Mouse (Mus musculus): Measurements from ENCODE around the gene Vsig10.

DNA sequence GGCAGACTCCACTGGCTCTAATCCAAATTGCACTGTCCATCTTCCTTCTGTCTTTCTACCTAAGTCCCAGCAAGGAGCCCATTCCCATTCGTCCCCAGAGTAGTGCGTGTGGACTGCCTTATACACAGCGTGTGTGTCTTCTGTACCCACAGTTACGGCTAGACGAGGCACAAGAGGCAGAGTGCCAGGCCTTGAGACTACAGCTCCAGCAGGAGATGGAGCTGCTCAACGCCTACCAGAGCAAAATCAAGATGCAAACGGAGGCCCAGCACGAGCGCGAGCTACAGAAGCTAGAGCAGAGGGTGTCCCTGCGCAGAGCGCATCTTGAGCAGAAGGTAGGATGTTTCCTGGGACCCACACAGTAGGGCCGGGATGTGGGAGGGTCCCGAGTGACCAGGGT, 46.9 kb upstream of the Vsig10 start:
- TF ChIP-seq TAL1 (conservative IDR thresholded peaks at IDR 0.05; ENCODE audit: low read depth, low read length) (no peak), GATA1 (IDR thresholded peaks at IDR 0.05; ENCODE audit: borderline replicate concordance, low read length) (no peak), CTCF (IDR thresholded peaks at IDR 0.05; ENCODE audit: low read depth, low read length) (no peak), POLR2AphosphoS5 (IDR thresholded peaks at IDR 0.05; ENCODE audit: insufficient replicate concordance, low read depth, low read length) (no peak)

Data from G1E (cell line).